9 mouse cellular contexts compared by ENCODE assay signal in the genomic region with DNA sequence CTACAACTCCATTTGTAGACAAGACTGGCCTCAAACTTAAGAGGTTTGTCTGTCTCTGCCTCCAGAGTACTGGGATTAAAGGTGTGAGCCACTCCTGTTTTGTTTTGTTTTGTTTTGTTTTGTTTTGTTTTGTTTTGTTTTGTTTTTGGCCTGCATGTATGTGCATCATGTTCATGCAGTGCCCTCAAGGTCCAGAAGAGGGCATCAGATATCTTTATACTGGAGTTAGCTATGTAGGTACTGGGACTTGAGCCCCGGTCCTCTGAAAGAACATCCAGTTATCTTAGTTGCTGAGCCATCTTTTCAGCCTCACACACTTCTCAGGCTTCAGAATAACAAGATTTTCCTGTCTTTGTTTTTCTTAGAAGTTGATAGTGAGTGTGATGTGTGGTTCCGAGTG. TPM values are rescaled to one million over a fixed set of nuclear protein-coding genes. Genes with fewer than 3 reads are reported as not detected.
A peak's percentile ranks its signal among the peaks of the same experiment; 100 is the strongest.
DNase-seq lines count a peak whose midpoint lies in the region; ATAC-seq and TF ChIP-seq lines count a peak whose summit lies in the region.
"Had no signal": no experiment of that assay in that cellular context is flagged by ENCODE, and none has a peak within 500 bp of the region (broad histone marks: within the 10 kb centered on the region; RNA-seq: fewer than 3 reads in every experiment).

No protein-coding gene starts in this region.

- peak; percentile 38 for TF ChIP-seq CTCF in gastrocnemius, adult 2 months (IDR thresholded peaks at IDR 0.05)
- TF ChIP-seq CTCF in lung, postnatal 0 days (IDR thresholded peaks at IDR 0.05), result peak; percentile 44
- TF ChIP-seq CTCF in MEL (IDR thresholded peaks at IDR 0.05 in 2 of 3, conservative IDR thresholded peaks at IDR 0.05 in 1 of 3; ENCODE audit: control insufficient read depth in 1 of 3, insufficient read depth in 1 of 3, low read depth in 2 of 3, low read length in 3 of 3, poor library complexity in 1 of 3, severe bottlenecking in 1 of 3), result peak; percentile 11 to 52 (median 47); a peak in 4 of 6 replicates

- no peak overlapping the region for H3K27ac ChIP-seq in gastrocnemius, adult 2 months
- no peak overlapping the region for H3K27ac ChIP-seq in lung, postnatal 0 days (ENCODE audit: low read length)
- no peak overlapping the region for H3K27ac ChIP-seq in MEL (ENCODE audit: control insufficient read depth, low read depth, low read length)
- H3K27ac ChIP-seq: limb, embryonic 13.5 days had no signal

- no peak overlapping the region for H3K9ac ChIP-seq in lung, postnatal 0 days (replicated peaks; ENCODE audit: low read depth)
- H3K9ac ChIP-seq in MEL (ENCODE audit: control insufficient read depth, low read depth, low read length, poor library complexity, severe bottlenecking), result no peak overlapping the region
- H3K9ac ChIP-seq: limb, embryonic 13.5 days had no signal

- peak; percentile 44 for TF ChIP-seq RAD21 in MEL (IDR thresholded peaks at IDR 0.05; ENCODE audit: low read depth, low read length)

- H3K4me2 ChIP-seq in lung, postnatal 0 days (replicated peaks; ENCODE audit: low read depth, low read length), result no peak overlapping the region
- H3K4me2 ChIP-seq: limb, embryonic 13.5 days had no signal

- 89% methylated on average over 2 of the region's 2 CpGs for WGBS in lung, postnatal 0 days

- intact Hi-C loops in gastrocnemius, adult 2 months (cut with DNase I), result no loop called here
- intact Hi-C loops in gastrocnemius, postnatal 14 days (cut with DNase I; ENCODE audit: low total_unique reads), result no loop called here

- H3K9me3 ChIP-seq in lung, postnatal 0 days (ENCODE audit: low read length), result no peaks in the 10 kb centered on the region
- H3K9me3 ChIP-seq in MEL (replicated peaks; ENCODE audit: insufficient read depth, low read length), result no peaks in the 10 kb centered on the region
- H3K9me3 ChIP-seq: limb, embryonic 13.5 days had no signal

- TF ChIP-seq EP300 in lung, postnatal 0 days (IDR thresholded peaks at IDR 0.05), result no peak
- TF ChIP-seq EP300 in MEL (IDR thresholded peaks at IDR 0.05; ENCODE audit: low read depth in 1 of 2, low read length in 2 of 2), result no peak

- H3K36me3 ChIP-seq in lung, postnatal 0 days (ENCODE audit: insufficient read depth, low read length), result peaks cover 22% of the 10 kb centered on the region
- peaks cover 13 to 14% of the 10 kb centered on the region in 2 experiments for H3K36me3 ChIP-seq in MEL (ENCODE audit: control insufficient read depth in 1 of 2, insufficient read depth in 2 of 2, low read length in 2 of 2)

- no peak for DNase-seq in gastrocnemius, adult 2 months
- DNase-seq in gastrocnemius, postnatal 14 days, result no peak
- DNase-seq in lung, postnatal 0 days (ENCODE audit: low spot score), result no peak
- DNase-seq in lung, postnatal 25 days (ENCODE audit: low spot score), result no peak
- peak; percentile 63 for DNase-seq in MEL (ENCODE audit: low read depth, low spot score)
- no peak for DNase-seq in urinary bladder, postnatal 36 days (ENCODE audit: low spot score in 2 of 2)
- DNase-seq in layer of hippocampus, adult 8-10 months (ENCODE audit: low spot score in 2 of 2), result no peak

- H3K27me3 ChIP-seq in lung, postnatal 0 days (replicated peaks; ENCODE audit: insufficient read depth, low read length), result no peaks in the 10 kb centered on the region
- H3K27me3 ChIP-seq in MEL (ENCODE audit: control insufficient read depth in 1 of 2, insufficient read depth in 2 of 2, low read length in 2 of 2), result no peaks in the 10 kb centered on the region
- H3K27me3 ChIP-seq: limb, embryonic 13.5 days had no signal

- H3K4me3 ChIP-seq in gastrocnemius, adult 2 months, result no peak overlapping the region
- H3K4me3 ChIP-seq in lung, postnatal 0 days (ENCODE audit: low read depth, low read length), result no peak overlapping the region
- H3K4me3 ChIP-seq in MEL (ENCODE audit: control insufficient read depth in 1 of 2, insufficient read depth in 1 of 2, low read depth in 2 of 2, low read length in 2 of 2), result no peak overlapping the region
- H3K4me3 ChIP-seq: limb, embryonic 13.5 days had no signal

- no peak for TF ChIP-seq POLR2A in MEL (IDR thresholded peaks at IDR 0.05; ENCODE audit: control insufficient read depth in 1 of 2, insufficient read depth in 1 of 2, low read depth in 1 of 2, low read length in 2 of 2, poor library complexity in 1 of 2)

- no peak for ATAC-seq in lung, postnatal 0 days
- ATAC-seq in megakaryocyte-erythroid progenitor cell, adult 5-6 weeks (replicated peaks; ENCODE audit: low FRiP score, low TSS enrichment, poor library complexity, severe bottlenecking), result peak; percentile 72

- H3K4me1 ChIP-seq in lung, postnatal 0 days (ENCODE audit: insufficient read depth, low read depth, low read length), result no peaks in the 10 kb centered on the region
- peaks cover 6 to 7% of the 10 kb centered on the region in 2 experiments; a peak in 3 of 4 replicates for H3K4me1 ChIP-seq in MEL (ENCODE audit: control insufficient read depth in 1 of 2, insufficient read depth in 2 of 2, low read length in 2 of 2)
- H3K4me1 ChIP-seq: limb, embryonic 13.5 days had no signal

- H3K79me2 ChIP-seq in MEL (ENCODE audit: control insufficient read depth, insufficient read depth, low read length, poor library complexity), result no peaks in the 10 kb centered on the region

TF ChIP-seq in MEL, 35 proteins besides CTCF, POLR2A, EP300 and RAD21:
- TF ChIP-seq SIN3A (IDR thresholded peaks at IDR 0.05; ENCODE audit: low read length) (0 out of 2 replicates have a peak, but pooled peaks have one; percentile 22), SMC3 (IDR thresholded peaks at IDR 0.05; ENCODE audit: low read depth, low read length) (peak; percentile 46), ZMIZ1 (IDR thresholded peaks at IDR 0.05; ENCODE audit: low read depth, low read length) (no peak)

RNA-seq across cellular contexts. Expression of a gene that starts 18.7 kb away (rescaled TPM):
- 10 to 100 TPM; 17.2 to 22.7 TPM for total RNA-seq in gastrocnemius, adult 2 months (2021)
- total RNA-seq in gastrocnemius, postnatal 14 days (2021), result 10 to 100 TPM; 17.7 to 19.5 TPM
- polyA plus RNA-seq in lung, postnatal 0 days (2015; fragmentation: Nextera tagmentation; extraction: Ambion mirVana), result 37.7 and 38.5 TPM in 2 replicates
- 22.9 and 28.4 TPM in 2 replicates for total RNA-seq in MEL (2012; rRNA removed)
- polyA plus RNA-seq in MEL (2012; ENCODE audit: insufficient read depth in 1 of 2, insufficient read length in 2 of 2, low read depth in 1 of 2, low replicate concordance in 2 of 2, missing spikeins in 1 of 2), result 100 to 1,000 TPM in 1 of 2 experiments, 10 to 100 TPM in 1; 25.4 to 145 TPM
- 26.4 and 37.9 TPM in 2 replicates for total RNA-seq in megakaryocyte-erythroid progenitor cell, adult 5-6 weeks (2014; fragmentation: Nextera tagmentation)
- total RNA-seq in megakaryocyte-erythroid progenitor cell, adult 5-6 weeks (2017), result 35.6 and 40.7 TPM in 2 replicates
- total RNA-seq in layer of hippocampus, adult 8-10 months (2022), result 10 to 100 TPM; 47.5 to 63.0 (median 56.3) TPM

RNA-seq across cellular contexts. Expression of a gene that starts 19.4 kb away (rescaled TPM):
- 10 to 100 TPM; 16.6 to 21.9 TPM for total RNA-seq in gastrocnemius, adult 2 months (2021)
- 10 to 100 TPM; 19.5 to 23.7 TPM for total RNA-seq in gastrocnemius, postnatal 14 days (2021)
- 23.7 and 31.4 TPM in 2 replicates for polyA plus RNA-seq in lung, postnatal 0 days (2015; fragmentation: Nextera tagmentation; extraction: Ambion mirVana)
- total RNA-seq in MEL (2012; rRNA removed), result 17.7 and 21.5 TPM in 2 replicates
- polyA plus RNA-seq in MEL (2012; ENCODE audit: insufficient read depth in 1 of 2, insufficient read length in 2 of 2, low read depth in 1 of 2, low replicate concordance in 2 of 2, missing spikeins in 1 of 2), result 10 to 100 TPM in 1 of 2 experiments, not detected in 1; 36.0 TPM
- 37.6 and 47.9 TPM in 2 replicates for total RNA-seq in megakaryocyte-erythroid progenitor cell, adult 5-6 weeks (2014; fragmentation: Nextera tagmentation)
- 76.2 and 88.4 TPM in 2 replicates for total RNA-seq in megakaryocyte-erythroid progenitor cell, adult 5-6 weeks (2017)
- total RNA-seq in layer of hippocampus, adult 8-10 months (2022), result 10 to 100 TPM; 47.1 to 53.3 (median 49.8) TPM

RNA-seq across cellular contexts. Expression of a gene that starts 53.6 kb away (rescaled TPM):
- total RNA-seq in gastrocnemius, adult 2 months (2021), result 100 to 1,000 TPM; 169 to 229 TPM
- 100 to 1,000 TPM; 101 to 105 TPM for total RNA-seq in gastrocnemius, postnatal 14 days (2021)
- 49.8 and 58.3 TPM in 2 replicates for polyA plus RNA-seq in lung, postnatal 0 days (2015; fragmentation: Nextera tagmentation; extraction: Ambion mirVana)
- 46.9 and 47.6 TPM in 2 replicates for total RNA-seq in MEL (2012; rRNA removed)
- polyA plus RNA-seq in MEL (2012; ENCODE audit: insufficient read depth in 1 of 2, insufficient read length in 2 of 2, low read depth in 1 of 2, low replicate concordance in 2 of 2, missing spikeins in 1 of 2), result 10 to 100 TPM in 1 of 2 experiments, not detected in 1; 50.1 TPM
- total RNA-seq in megakaryocyte-erythroid progenitor cell, adult 5-6 weeks (2014; fragmentation: Nextera tagmentation), result 43.2 and 49.3 TPM in 2 replicates
- total RNA-seq in megakaryocyte-erythroid progenitor cell, adult 5-6 weeks (2017), result 34.0 and 49.9 TPM in 2 replicates
- 100 to 1,000 TPM; 209 to 231 (median 215) TPM for total RNA-seq in layer of hippocampus, adult 8-10 months (2022)
